Mouse (Mus musculus): ENCODE results near the gene Sh3bgrl2.

GRCm38 (mm10) chr9:83609422-83610297, 61.5 kb downstream of the Sh3bgrl2 start:
- TF ChIP-seq CTCF (IDR thresholded peaks at IDR 0.05; ENCODE audit: borderline replicate concordance, control insufficient read depth, extremely low read depth, insufficient read depth, low read length, poor library complexity) (no peak), POLR2A (IDR thresholded peaks at IDR 0.05; ENCODE audit: control insufficient read depth, extremely low read depth, insufficient read depth, low read length, poor library complexity) (no peak)

All from thymus, adult 2 months (tissue).